Mouse (Mus musculus) cerebellum, postnatal 36 days (tissue): ENCODE measurements at regions not wholly inside any gene's neighbourhood (a gene's known extent, or its start where the extent isn't known, plus 50 kb on each side); places are given as distances from the start of the nearest gene placed in this dataset.
A peak's percentile ranks its signal among the peaks of the same experiment; 100 is the strongest.

Source experiments
- DNase-seq, 2 experiments: peaks; one replicate each; pipeline ENCODE4 v3.0.0; 2021 to 2022; ENCODE audit warnings: mixed read lengths in 2 of 2

DNA sequence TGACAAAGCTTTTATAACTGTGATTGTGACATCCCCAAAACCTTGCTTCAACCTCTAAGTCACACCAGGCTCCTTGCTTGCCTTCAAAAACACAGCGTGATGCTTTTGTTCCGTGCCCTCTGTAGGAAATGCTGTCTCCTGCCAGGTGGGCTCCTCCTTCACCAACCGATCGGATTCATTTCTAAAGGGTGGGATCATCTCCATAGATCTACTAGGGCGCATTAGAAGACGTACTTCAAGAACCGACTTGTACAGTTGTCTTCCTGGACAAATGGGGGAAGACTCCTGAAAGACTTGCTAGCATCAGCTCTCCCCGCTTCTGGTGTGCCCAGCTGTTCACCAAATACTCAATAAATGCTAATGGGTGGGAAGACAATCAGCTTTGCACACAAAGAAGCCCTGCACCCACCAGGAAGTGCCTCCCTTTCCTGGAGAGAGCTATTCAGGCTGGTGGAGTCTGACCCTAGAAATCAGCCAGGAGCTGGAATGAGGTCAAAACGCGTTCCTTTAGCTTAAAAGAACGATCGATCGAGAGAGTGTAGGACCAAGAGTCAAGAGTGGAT is 53.0 kb downstream of the Hoxa1 start:
- DNase-seq = no peak

DNA sequence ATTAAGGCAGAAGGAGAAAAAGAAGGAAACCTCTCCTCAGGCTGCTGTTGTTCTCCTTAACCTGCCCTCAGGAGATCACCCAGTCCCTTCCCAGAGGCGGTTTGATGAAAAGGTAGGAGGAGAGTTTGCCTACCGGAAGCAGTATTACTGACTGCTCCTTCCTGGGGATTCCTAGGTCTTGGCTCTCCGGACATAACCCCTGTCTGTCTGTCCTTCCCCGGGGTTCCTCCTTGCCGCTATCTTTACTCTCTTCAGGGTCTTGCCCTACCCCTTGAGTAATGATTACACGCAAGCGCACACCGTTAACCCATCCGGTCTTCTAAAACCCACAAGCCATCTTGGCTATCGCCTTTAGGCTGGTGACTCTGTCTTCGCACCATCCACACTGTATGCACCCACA is 54.0 kb downstream of the Hoxa1 start:
- DNase-seq = no peak

DNA sequence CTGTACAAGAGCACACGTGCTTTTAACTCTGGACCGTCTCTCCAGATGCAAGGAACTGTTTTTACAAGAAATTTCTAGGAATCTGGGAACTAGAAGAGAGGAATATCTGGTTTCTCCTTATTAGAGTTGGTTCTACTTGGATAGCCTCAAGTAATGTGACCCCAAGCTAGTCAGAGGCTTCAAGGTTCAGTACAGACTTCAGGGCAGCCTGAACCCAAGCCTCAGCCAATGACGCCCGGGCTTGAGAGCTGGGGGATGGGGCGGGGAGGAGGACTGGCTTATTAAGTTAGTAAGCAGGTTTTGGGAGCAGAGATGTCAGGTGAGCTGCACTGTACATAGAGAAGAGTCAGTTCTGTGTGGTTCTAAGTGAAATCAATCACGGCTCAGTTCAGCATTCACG is 54.5 kb downstream of the Hoxa1 start:
- no peak for DNase-seq

DNA sequence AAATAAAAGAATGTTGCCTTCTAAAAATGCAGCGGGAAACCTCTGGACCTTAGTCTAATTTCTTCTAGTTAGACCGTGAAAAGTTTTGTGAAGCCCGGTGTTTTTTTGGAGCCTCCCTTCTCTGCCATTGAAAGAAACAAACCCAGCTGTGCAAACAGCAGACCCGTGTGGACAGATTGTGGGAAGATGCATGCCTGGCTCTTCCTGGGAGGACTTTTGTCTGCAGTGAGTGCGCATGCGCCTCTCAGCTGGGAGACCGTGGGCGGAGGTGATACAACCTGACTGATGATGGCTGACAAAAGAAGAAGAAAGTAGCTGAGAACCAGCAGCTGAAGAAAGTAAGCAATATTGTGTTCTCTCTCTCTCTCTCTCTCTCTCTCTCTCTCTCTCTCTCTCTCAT is 55.4 kb downstream of the Hoxa1 start:
- DNase-seq = no peak

DNA sequence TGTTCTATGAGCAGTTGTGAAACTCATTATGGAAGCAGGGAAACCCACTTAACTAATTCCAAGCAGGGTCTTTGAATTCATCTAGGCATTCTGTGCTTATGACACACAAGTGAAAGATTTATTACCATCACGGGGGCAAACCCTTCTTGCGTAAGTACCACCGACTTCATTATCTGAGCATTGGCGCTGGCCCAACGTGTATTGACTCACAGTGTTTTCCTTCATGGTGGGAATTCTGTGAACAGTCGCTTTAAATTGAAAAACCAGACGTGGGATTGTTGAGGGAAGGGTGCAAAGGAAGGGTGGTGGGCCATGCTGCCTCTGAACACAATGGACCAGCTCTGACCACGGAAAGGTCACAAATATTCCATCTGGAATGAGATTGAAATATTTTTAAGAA is 55.9 kb downstream of the Hoxa1 start:
- no peak for DNase-seq

DNA sequence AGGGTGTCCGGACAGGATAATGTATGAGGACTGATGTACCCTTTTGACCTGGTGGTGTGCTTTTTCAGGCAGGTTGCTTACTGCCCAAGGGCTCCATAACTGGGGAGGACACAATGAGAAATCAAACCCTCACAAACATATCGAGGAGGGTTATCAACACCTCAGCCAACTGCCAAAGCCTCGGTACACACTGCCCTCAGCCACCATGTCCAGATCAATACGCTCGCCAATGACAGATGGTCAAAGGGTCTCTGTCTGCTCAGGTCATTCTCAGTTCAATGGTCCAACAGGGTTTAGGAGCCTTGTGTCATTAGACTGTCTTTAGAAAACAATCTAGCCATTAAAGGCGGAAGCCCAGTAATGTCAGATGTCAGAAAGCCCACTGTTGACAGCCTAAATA is 56.9 kb downstream of the Hoxa1 start:
- DNase-seq = no peak

DNA sequence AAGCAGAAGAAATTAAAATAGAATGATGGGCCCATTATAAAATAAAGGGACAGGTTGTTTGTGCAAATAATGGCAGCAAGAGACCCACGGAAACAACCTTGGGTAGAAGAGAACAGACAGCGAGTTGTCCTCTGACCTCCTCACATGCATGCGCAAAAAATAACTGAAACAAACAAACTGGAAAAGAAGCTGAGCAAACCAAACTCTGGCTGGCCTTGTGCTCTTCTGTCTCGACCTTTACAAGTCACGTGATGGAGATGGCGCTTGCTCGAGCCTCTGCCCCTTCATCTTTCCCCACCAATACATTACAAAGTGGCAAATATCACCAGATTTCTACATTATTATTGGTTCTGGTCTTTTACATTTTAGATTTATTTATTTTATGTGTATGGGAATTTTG is 59.3 kb downstream of the Hoxa1 start:
- DNase-seq = no peak

DNA sequence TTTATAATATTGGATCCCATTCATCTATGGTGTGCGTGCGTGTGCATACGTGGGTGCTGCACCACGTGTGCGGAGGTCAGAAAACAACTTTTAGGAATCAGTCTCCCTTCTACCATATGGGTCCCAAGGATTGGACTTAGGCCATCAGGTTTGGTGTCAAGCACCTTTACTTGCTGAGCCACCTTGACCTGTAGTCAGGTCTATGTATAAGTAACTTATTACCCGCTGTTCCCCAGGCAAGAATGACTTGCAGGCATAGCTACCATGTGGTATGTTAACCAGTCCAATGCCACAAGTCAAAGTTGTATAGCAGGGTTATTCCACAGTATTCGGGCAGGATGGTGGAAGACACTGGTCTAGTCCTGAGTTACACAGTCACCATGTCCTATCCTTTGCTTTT is 62.5 kb downstream of the Hoxa1 start:
- no peak for DNase-seq

DNA sequence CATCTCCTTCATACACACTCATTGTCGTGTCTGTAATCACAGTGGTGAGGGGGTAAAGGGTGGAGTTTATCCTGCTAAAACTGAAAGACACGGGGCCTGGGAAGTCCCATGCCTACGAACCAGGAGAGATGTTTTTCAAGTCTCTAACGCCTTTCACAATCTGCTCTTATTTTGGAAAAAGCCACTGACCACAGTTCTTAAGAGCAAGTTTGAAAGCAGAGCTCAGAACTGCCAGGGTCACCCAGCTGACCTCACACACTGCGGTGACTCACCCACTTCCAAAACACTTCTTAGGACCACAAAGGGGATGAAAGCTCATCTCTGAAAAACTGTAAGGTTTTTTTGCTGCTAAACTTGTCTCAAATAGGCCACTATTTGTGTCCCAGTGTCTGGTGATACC is 66.7 kb downstream of the Hoxa1 start:
- DNase-seq = no peak

DNA sequence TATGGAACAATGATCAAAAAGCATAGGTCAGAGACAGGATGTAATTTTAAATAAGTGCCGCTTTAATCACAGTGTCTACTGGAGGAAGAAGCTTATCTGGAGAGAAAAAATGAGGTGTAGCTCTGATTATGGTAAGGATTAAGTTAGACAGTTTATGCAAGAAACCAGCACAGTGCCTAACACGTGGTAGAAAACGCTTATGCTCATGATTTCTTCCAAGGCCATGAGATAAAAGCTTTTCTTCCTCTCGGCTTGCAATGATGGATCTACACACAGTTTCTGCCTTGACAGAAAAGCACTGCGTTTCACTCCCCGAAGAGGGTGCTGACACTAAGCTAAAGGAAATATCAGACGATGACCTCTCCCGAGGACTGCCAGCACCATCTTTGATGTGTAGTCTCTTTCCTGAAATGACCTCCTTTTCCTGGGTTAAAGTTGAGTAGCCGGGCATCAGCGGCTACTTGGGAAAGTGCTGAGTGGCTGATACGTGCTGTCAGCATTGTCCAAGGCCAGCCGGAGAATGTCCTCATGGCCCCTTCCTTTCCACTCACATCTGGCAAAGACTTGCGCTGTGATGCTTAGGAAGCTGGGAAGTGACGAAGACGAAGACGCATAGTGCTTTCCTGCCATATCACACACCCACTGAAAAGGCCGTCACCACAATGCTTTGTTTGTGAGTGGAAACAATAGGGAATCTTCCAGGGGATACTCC is 72.0 kb downstream of the Hoxa1 start:
- DNase-seq = no peak

DNA sequence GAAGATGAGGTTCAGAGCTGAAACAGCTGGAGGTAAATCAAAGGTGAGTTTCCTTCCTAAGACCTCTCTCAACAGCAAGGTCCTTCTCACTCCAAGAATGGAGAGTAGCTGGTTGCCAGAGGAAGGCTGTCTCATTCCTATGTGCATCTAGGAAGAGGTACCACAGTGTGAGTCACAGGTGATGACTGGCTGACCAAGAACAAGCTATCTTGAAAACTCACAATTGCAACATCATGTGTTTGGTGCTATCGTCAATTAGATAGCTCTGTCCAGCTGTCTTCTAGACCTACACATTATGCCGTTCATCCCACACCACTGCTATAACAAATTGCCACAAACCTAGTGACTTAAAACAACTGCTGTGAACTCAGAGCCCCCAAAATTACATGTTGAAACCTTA is 72.3 kb upstream of the Skap2 start:
- no peak for DNase-seq

DNA sequence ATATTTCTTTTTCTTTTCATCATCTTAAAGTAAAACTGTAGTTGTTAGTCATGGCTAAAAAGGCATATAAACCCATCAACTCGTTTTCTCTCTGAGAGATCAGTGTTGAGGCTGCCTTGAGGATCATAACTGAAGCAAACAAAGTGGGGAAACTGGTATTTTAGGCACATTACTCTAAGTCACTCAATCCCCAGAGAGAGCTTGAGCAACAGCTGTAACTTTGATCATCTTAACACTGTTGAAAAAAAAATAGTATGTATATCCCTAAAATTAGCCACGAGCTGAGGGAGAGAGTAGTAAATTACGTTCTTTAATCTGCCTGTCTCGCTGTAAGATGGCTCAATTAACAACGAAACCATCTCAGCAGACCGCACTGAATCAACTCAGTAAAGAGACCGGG is 67.2 kb upstream of the Skap2 start:
- no peak for DNase-seq

DNA sequence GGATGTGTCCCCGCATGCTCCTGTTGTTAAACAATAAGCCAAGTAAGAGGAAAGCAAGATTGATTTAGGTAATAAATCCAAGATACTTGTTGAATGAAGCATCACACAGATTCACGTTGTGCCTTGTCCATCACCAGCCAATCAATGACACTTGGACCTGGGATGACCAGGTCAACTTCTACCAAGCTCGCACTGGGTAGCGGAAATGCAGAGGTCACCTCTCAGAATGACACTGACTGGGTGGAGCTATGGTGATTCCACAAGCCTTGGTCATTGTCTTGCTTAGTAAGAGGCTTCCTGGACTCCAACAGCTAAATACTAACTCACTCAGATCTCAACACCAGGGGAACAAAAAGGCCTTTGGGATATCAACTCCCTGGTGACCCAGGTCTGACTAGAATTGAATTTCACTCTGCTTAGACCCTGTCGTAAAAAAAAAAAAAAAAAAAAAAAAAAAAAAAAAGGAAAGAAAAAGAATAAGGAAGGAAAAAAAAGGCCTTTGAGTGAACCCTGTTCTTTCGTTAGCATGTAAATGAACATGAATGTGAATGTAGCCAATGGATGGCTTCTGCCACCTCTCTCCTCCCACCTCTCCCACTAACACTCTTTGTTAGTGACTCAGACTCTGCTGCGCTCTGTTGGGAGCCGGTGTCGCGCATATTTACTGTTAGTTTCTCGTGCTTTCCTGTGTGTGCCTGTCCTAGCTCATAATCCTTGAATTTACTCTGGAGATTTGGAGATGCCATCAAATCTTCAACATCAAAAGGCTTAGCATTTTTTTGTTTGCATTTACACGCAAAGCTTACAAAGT is 66.4 kb upstream of the Skap2 start:
- DNase-seq = no peak

DNA sequence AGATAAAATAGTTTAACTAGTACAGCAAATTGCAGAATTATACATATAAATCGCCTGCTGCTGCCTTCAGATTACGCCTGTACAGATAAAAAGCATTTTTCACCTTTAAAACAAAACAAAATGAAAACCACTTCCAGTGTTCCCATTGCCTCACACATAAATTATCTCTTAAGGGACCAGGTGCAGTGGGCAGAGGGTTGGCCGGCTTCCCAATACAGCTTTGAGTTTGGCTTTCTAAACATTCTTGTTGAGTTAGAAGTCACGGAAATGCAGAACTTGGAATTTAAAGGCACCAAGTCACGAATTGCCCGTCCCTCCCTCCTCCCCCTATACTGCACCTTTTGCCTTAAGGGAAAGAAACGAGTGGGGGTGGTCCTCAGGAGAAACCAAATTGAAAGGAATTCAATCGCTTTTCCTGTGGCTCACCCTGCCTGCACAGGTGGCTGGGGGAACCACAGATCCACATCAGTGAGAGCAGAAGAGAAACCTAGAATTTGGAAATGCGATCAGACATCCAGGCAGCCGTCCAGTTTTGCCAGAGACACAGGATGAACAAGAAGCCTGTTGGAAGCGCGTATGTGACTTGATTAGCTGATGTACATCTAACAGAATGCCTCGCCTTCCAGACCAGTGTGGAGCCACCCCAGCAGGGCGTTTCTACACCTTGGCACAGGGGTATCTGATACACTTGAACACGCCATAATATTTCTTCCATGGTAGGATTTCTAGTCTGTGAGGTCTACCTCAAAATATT is 64.0 kb upstream of the Skap2 start:
- DNase-seq = no peak

DNA sequence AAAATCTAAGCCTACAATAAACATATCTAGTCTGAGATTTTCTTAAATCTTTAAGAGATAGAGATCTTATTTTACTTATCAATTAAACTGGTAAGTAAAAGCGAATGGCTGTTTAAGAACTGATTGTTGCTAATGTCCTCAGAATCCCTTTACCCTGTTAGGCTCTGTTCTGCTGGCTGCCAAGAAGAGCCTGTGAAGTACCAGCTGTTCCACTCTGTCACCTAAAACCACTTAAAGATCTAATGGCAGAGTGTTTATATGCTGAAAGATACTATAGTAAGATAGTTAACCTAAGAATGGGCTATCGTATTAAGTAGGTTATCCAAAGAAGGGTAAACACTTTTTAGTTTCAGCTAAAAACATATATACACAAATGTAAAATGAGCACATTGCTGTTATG is 62.6 kb upstream of the Skap2 start:
- DNase-seq = no peak

DNA sequence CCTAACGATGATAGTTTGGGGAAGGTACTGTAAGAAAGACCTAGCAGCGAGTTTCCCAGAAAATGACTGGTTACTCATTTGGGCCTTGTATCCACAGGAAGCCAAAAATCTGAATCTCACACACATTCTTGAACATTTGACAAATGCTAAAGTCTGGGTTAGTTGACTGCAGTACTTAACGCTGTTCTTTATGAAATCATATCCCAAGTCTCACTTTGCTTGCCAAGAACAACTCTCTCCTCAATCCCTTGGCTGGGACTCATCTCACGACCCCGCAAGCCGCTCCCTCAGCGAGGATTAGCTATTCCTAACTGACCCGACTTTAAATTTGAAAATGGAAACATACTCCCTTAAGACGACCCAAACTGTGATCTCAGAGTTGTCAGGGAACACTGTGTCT is 54.8 kb upstream of the Skap2 start:
- no peak for DNase-seq

DNA sequence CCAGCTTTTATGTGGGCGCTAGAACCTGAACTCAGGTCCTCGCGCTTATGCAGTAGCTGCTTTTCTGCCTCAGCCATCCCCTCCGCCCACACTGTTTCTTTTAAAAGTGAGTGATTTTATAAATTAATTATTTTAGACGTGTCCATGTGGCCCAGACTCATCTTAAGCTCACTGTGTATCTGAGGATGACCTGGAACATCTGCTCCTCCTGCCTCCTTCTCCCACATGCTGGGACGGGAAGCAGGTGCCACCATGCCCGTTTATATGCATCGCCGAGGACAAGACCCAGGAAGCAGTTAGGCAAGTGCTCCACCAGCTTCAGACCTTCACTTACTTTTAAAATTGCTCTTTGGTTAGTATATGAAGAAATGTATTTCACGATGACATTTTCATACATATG is 53.3 kb upstream of the Skap2 start:
- no peak for DNase-seq

DNA sequence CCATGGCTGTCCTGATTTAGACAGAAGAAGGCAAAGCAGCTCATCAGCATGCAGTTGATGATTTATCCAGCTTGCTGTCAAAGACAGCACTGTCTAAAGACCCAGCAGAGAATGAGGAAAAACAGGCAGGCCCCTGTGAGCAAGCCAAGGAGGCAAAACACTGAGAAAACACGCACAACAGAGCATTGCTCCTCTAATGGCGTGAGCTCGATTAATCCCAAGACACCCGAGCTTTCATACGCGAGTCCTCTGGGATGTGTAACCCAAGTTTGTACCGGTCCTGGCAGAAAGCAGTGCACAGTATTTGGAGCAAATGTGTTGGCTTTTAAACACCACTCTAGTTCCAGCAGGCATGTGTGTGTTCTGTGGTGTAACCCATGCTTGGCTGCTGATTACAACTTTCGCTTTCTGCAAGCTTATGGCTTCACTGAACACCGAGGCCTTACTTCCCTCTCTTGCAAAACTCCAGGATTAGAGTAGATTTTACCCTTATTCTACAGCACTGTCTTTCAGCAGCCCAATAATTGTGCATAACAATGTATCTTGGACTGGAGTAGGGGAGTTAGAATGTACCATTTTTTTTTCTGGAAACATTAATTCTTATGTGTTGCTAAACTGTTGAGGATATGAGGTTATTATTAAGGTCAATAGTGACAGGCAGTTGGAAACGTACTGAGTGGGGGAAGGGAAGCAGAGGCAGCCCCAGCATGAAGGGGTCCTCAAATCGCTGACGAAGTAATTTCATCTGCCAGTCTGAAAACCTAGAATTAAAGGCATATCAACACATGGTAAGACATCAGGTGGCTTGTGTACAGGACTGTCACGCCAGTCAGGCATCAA is 52.0 kb upstream of the Skap2 start:
- peak in 1 of 2 experiments; percentile 5 for DNase-seq
